Mouse (Mus musculus): Measurements from ENCODE around the gene Adat1. TPM values are rescaled to one million over a fixed set of nuclear protein-coding genes. Genes with fewer than 3 reads are reported as not detected.

The Adat1 gene
- total and polyA plus RNA-seq, 2 experiments from 2014 or later, result 3.8 to 4.7 TPM

DNA sequence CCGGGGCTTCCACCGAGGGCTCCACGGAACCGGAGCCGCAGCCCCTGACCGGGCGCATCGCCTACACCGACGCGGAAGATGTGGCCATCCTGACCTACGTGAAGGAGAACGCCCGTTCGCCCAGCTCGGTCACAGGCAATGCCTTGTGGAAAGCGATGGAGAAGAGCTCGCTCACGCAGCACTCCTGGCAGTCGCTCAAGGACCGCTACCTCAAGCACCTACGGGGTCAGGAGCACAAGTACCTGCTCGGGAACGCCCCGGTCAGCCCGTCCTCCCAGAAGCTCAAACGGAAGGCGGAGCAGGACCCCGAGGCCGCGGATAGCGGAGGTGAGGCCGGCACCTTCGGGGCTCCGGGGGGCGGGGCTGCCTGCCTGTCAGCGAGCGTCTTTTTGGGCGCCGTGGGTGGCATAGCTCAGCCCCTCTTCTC, 19.7 kb upstream of the Adat1 start:
- no peaks in the 10 kb centered on the region for H3K9me3 ChIP-seq (ENCODE audit: low read length)
- H3K4me2 ChIP-seq (ENCODE audit: low read depth, low read length), result peak overlapping the region; percentile 86
- TF ChIP-seq CTCF (IDR thresholded peaks at IDR 0.05; ENCODE audit: low read depth), result no peak
- H3K9ac ChIP-seq (replicated peaks; ENCODE audit: low read length), result peak overlapping the region; percentile 88
- H3K4me1 ChIP-seq (ENCODE audit: insufficient read depth, low read length), result peaks cover 14% of the 10 kb centered on the region
- H3K36me3 ChIP-seq (ENCODE audit: insufficient read depth, low read length), result peaks cover 15% of the 10 kb centered on the region
- peak overlapping the region; percentile 91 for H3K4me3 ChIP-seq (ENCODE audit: low read length)
- ATAC-seq (peak; percentile 60), DNase-seq (ENCODE audit: low spot score) (peak; percentile 35)
- no peaks in the 10 kb centered on the region for H3K27me3 ChIP-seq (ENCODE audit: insufficient read depth, low read length)
- under 1% methylated on average over 40 of the region's 40 CpGs for WGBS
- peak overlapping the region; percentile 85 for H3K27ac ChIP-seq

DNA sequence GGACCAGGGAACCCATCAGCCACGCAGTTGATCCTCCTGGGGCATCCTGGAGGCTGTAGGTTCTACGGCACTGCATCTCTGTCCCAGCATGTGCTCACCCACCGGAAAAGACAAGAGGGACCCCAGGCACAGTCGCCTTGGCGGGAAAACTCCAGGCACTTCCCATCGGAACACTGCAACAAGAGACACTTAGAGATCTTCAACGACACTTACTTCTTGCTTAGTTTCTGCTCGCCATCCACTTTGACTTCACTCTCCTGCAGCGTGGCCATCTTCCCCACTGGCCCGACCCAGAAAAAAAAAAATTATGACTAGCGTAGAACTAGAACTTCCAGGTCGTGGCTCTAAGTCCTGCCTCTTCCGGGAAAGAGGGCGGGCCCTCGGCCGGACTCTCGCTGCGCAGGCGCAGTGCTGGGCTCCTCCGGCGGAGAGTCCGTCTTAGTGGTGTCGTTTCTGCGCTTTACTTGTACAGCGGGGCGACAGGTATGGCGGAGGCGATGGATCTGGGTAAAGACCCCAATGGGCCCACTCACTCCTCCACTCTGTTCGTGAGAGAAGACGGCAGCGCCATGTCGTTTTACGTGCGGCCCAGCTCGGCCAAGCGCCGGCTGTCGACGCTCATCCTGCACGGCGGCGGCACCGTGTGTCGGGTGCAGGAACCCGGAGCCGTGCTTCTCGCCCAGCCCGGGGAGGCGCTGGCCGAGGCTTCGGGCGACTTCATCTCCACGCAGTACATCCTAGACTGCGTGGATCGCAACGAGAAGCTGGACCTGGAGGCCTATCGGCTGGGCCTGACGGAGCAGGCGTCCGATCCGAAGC, 19.1 kb upstream of the Adat1 start, which contains the start of the genes Kars and Terf2ip:
Gene Kars (minus strand): TSS at position 327 of the 819 bp plus-strand sequence.
Gene Terf2ip (plus strand): TSS at position 402 of the 819 bp plus-strand sequence.
- Histone ChIP-seq H3K4me1 (ENCODE audit: insufficient read depth, low read length) (peaks cover 14% of the 10 kb centered on the region), H3K36me3 (ENCODE audit: insufficient read depth, low read length) (peaks cover 12% of the 10 kb centered on the region), H3K9ac (replicated peaks; ENCODE audit: low read length) (peak within 1 kb of the TSS; percentile 88), H3K9me3 (ENCODE audit: low read length) (no peaks in the 10 kb centered on the region), H3K4me3 (ENCODE audit: low read length) (peak within 1 kb of the TSS; percentile 91), H3K4me2 (ENCODE audit: low read depth, low read length) (peak within 1 kb of the TSS; percentile 86), H3K27me3 (ENCODE audit: insufficient read depth, low read length) (no peaks in the 10 kb centered on the region), H3K27ac (peak within 1 kb of the TSS; percentile 85)
- ATAC-seq, result peak; percentile 97
- WGBS, result under 1% methylated on average over 61 of the region's 61 CpGs
- 0 out of 2 replicates have a peak, but pooled peaks have one; percentile 3 for TF ChIP-seq CTCF (IDR thresholded peaks at IDR 0.05; ENCODE audit: low read depth)
- peak; percentile 97 for DNase-seq (ENCODE audit: low spot score)

DNA sequence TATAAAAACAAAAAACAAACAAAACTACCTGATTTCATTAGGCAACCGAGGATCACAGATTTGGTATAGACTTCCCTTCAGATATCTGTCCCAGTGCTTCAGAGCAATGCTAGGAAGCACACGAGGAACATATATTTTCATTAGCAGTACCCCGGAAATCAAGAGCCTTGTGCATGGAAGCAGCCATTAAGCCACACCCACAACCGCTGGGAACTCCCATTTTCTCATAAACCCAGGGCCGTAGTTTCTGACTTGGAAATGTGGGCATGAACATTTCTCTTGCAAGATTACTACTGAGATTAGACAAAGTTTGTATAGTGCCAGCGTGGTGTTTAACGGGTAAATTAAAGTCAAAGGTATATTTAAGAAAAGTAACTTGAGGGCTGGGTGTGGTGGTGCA, 17.5 kb upstream of the Adat1 start:
- DNase-seq (ENCODE audit: low spot score) (no peak), ATAC-seq (no peak)
- no peak for TF ChIP-seq CTCF (IDR thresholded peaks at IDR 0.05; ENCODE audit: low read depth)
- Histone ChIP-seq H3K27ac (no peak overlapping the region), H3K4me1 (ENCODE audit: insufficient read depth, low read length) (peaks cover 14% of the 10 kb centered on the region), H3K9me3 (ENCODE audit: low read length) (no peaks in the 10 kb centered on the region), H3K4me3 (ENCODE audit: low read length) (no peak overlapping the region), H3K36me3 (ENCODE audit: insufficient read depth, low read length) (peaks cover 2% of the 10 kb centered on the region; the same call in 1 of the 2 replicates), H3K27me3 (ENCODE audit: insufficient read depth, low read length) (no peaks in the 10 kb centered on the region), H3K4me2 (ENCODE audit: low read depth, low read length) (no peak overlapping the region), H3K9ac (replicated peaks; ENCODE audit: low read length) (no peak overlapping the region)
- WGBS, result 91% methylated on average over 7 of the region's 7 CpGs

DNA sequence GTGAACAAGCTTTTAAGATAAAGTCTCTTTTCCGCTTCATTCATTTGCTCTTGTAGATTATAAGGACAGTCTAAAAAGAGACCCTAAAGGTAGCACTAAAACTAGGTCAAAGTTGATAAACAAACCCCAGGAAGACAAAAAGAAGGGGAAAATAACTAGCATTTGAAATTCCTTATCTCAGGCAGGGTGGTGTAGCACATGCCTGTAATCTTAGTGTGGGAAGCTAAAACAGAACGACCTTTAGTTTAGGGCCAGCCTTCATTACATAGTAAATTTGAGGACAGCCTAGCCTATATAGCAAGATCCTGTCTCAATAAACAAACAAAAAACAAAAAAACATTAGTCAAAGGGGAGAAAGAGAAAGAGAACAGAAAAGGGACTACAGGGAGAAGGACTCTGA, 15.6 kb upstream of the Adat1 start:
- TF ChIP-seq CTCF (IDR thresholded peaks at IDR 0.05; ENCODE audit: low read depth), result no peak
- over 99% methylated on average over 2 of the region's 2 CpGs for WGBS
- no peak for ATAC-seq

DNA sequence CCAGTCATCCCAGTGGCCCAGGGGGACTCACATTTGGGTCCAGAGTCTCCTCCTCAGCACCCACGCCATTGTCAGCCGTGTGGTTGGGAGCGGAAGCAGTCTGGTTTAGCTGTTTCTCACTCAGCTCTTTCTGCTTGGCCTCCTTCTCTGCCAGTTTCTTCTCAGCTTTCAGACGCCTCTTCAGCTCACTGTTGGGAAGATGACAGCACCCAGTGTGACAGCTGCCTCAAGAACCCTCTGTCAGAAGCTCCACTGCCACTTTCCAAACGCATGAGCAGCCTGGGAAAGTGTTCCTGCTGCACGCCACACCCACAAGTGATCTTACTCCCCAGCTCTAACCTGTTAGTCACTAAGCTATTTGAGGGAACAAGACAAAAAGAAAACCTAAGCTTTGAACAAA, 13.5 kb upstream of the Adat1 start:
- Histone ChIP-seq H3K4me2 (ENCODE audit: low read depth, low read length) (no peak overlapping the region), H3K27ac (no peak overlapping the region), H3K9me3 (ENCODE audit: low read length) (no peaks in the 10 kb centered on the region), H3K4me1 (ENCODE audit: insufficient read depth, low read length) (peaks cover 5% of the 10 kb centered on the region), H3K9ac (replicated peaks; ENCODE audit: low read length) (no peak overlapping the region), H3K27me3 (ENCODE audit: insufficient read depth, low read length) (no peaks in the 10 kb centered on the region), H3K4me3 (ENCODE audit: low read length) (no peak overlapping the region), H3K36me3 (ENCODE audit: insufficient read depth, low read length) (peaks cover 36% of the 10 kb centered on the region)
- DNase-seq (ENCODE audit: low spot score) (no peak), ATAC-seq (no peak)
- TF ChIP-seq CTCF (IDR thresholded peaks at IDR 0.05; ENCODE audit: low read depth), result no peak
- 97% methylated on average over 6 of the region's 6 CpGs for WGBS

More for the DNA sequence above, 15.6 kb upstream of the Adat1 start:
- Histone ChIP-seq H3K27ac (no peak overlapping the region), H3K27me3 (ENCODE audit: insufficient read depth, low read length) (no peaks in the 10 kb centered on the region), H3K9me3 (ENCODE audit: low read length) (no peaks in the 10 kb centered on the region), H3K9ac (replicated peaks; ENCODE audit: low read length) (no peak overlapping the region), H3K36me3 (ENCODE audit: insufficient read depth, low read length) (peaks cover 15% of the 10 kb centered on the region), H3K4me1 (ENCODE audit: insufficient read depth, low read length) (peaks cover 7% of the 10 kb centered on the region), H3K4me2 (ENCODE audit: low read depth, low read length) (no peak overlapping the region), H3K4me3 (ENCODE audit: low read length) (no peak overlapping the region)
- DNase-seq (ENCODE audit: low spot score), result no peak

DNA sequence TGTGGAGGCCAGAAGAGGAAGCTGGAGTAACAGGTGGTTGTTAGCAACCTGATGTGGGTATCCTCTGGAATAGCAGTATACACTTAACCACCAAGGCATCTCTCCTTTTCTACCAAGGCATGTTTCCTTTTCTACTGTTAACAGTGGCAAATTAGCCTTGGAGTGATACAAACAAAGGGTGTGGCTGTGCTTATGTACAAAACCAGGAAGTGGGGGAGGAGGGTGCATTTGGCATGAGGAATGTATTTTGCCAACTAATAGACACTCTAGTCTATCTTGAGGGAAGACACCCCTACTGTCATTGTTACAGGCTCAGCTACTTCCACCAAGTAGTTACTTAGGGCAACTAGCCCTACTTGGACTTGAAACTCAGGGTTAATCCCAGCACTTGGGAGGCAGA, 12.7 kb upstream of the Adat1 start:
- H3K27ac ChIP-seq, result no peak overlapping the region
- H3K36me3 ChIP-seq (ENCODE audit: insufficient read depth, low read length), result peaks cover 44% of the 10 kb centered on the region
- DNase-seq (ENCODE audit: low spot score) (no peak), ATAC-seq (no peak)
- H3K9me3 ChIP-seq (ENCODE audit: low read length), result no peaks in the 10 kb centered on the region
- no peak overlapping the region for H3K9ac ChIP-seq (replicated peaks; ENCODE audit: low read length)
- TF ChIP-seq CTCF (IDR thresholded peaks at IDR 0.05; ENCODE audit: low read depth), result no peak
- H3K4me1 ChIP-seq (ENCODE audit: insufficient read depth, low read length), result no peaks in the 10 kb centered on the region
- H3K4me3 ChIP-seq (ENCODE audit: low read length), result no peak overlapping the region
- H3K4me2 ChIP-seq (ENCODE audit: low read depth, low read length), result no peak overlapping the region
- no peaks in the 10 kb centered on the region for H3K27me3 ChIP-seq (ENCODE audit: insufficient read depth, low read length)

DNA sequence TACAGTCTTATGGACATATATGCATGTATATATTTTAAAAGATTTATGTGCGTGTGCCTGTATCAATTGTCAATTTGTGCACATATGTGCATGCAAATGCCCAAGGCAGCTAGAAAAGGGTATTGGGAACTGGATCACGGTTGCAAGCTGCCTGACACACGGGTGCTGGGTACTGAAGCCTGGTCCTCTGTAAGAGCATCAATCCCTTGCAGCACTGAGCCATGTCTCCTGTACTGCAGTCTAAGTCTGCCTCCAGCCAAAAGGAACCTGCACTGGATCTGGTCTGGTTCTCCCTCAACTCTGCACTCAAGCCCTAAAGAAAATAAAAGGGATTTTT, 569 bp upstream of the Adat1 start:
- no peak for TF ChIP-seq CTCF (IDR thresholded peaks at IDR 0.05; ENCODE audit: low read depth)
- DNase-seq (ENCODE audit: low spot score) (no peak), ATAC-seq (no peak)
- no peaks in the 10 kb centered on the region for H3K27me3 ChIP-seq (ENCODE audit: insufficient read depth, low read length)
- H3K9me3 ChIP-seq (ENCODE audit: low read length), result no peaks in the 10 kb centered on the region
- no peak overlapping the region for H3K9ac ChIP-seq (replicated peaks; ENCODE audit: low read length)
- H3K4me2 ChIP-seq (ENCODE audit: low read depth, low read length), result peak overlapping the region; percentile 92; the same call in 1 of the 2 replicates
- H3K4me1 ChIP-seq (ENCODE audit: insufficient read depth, low read length), result no peaks in the 10 kb centered on the region
- no peak overlapping the region; the same call in 1 of the 2 replicates for H3K4me3 ChIP-seq (ENCODE audit: low read length)
- 69% methylated on average over 3 of the region's 3 CpGs for WGBS
- H3K36me3 ChIP-seq (ENCODE audit: insufficient read depth, low read length), result peaks cover 47% of the 10 kb centered on the region
- no peak overlapping the region for H3K27ac ChIP-seq
